Mouse (Mus musculus) liver, embryonic 14.5 days (tissue): Measurements from ENCODE around the gene Kcnq1. TPM values are rescaled to one million over a fixed set of nuclear protein-coding genes. Genes with fewer than 3 reads are reported as not detected.

Source experiments
- ATAC-seq: fragments of 200-750 bp; cut with Nextera tagmentation; 2 replicates; pipeline ENCODE4 v1.8.0; 2017; ENCODE audit warnings: moderate number of reproducible peaks, mild to moderate bottlenecking, moderate library complexity; ENCODE audit not compliant: insufficient read depth
- DNase-seq, 3 experiments: peaks; one replicate each; pipeline ENCODE4 v3.0.0-alpha.2; 2012 to 2013; ENCODE audit warnings: low read depth in 3 of 3, low spot score in 3 of 3
- H3K27ac ChIP-seq: fragments of 300-500 bp; sonication (generic); 2 replicates; pipeline ENCODE4 v1.5.1; 2014; ENCODE audit warnings: moderate library complexity, mild to moderate bottlenecking, control low read depth, inconsistent platforms
- H3K27me3 ChIP-seq: fragments of 300-500 bp; sonication (generic); 2 replicates; pipeline ENCODE4 v1.6.1; 2014; ENCODE audit warnings: mild to moderate bottlenecking, low read length, moderate library complexity; ENCODE audit not compliant: control insufficient read depth, insufficient read depth
- H3K36me3 ChIP-seq: fragments of 300-500 bp; sonication (generic); replicated peaks from 2 replicates; pipeline ENCODE4 v1.6.1; 2014; ENCODE audit warnings: low read depth; ENCODE audit not compliant: control insufficient read depth, insufficient read depth
- H3K4me1 ChIP-seq, 2 experiments: fragments of 200-500 bp in 1 of 2; fragments of 300-500 bp in 1 of 2; sonication (generic) in 1 of 2; replicated peaks; 2 replicates each; pipeline ENCODE4 v1.6.1; 2012 to 2014; ENCODE audit warnings: antibody characterized with exemption in 1 of 2, inconsistent platforms in 1 of 2, low read length in 1 of 2; ENCODE audit not compliant: control insufficient read depth in 2 of 2, insufficient read depth in 2 of 2
- H3K4me2 ChIP-seq: fragments of 300-500 bp; sonication (generic); 2 replicates; pipeline ENCODE4 v1.6.1; 2014; ENCODE audit warnings: low read depth, mild to moderate bottlenecking, control low read depth, moderate library complexity
- H3K4me3 ChIP-seq, 2 experiments: fragments of 200-500 bp in 1 of 2; fragments of 300-500 bp in 1 of 2; sonication (generic) in 1 of 2; 2 replicates each; pipeline ENCODE4 v1.5.1; 2012 to 2014; ENCODE audit warnings: low read depth in 2 of 2, low read length in 2 of 2, mild to moderate bottlenecking in 2 of 2, control low read depth in 1 of 2, inconsistent platforms in 1 of 2, moderate library complexity in 1 of 2; ENCODE audit not compliant: insufficient read depth in 1 of 2
- H3K9ac ChIP-seq: fragments of 300-500 bp; sonication (generic); replicated peaks from 2 replicates; pipeline ENCODE4 v1.6.1; 2014; ENCODE audit warnings: mild to moderate bottlenecking, control low read depth, moderate library complexity
- H3K9me3 ChIP-seq: fragments of 300-500 bp; sonication (generic); 2 replicates; pipeline ENCODE4 v1.6.1; 2016; ENCODE audit warnings: low read length, mixed read lengths; ENCODE audit not compliant: control insufficient read depth
- CTCF ChIP-seq: IDR thresholded peaks from 2 replicates; pipeline ENCODE4 v1.5.1; 2016; ENCODE audit warnings: antibody characterized with exemption, low read depth, control low read depth
- EP300 ChIP-seq: IDR thresholded peaks from 2 replicates; pipeline ENCODE4 v1.6.1; 2016; ENCODE audit warnings: antibody characterized with exemption, low read depth
- WGBS: fragments of 180-500 bp; shearing (Covaris S2); extraction: QIAGEN DNeasy Blood & Tissue Kit; methylation state at CpG from one replicate; pipeline ENCODE4 v1.1.7; 2014; ENCODE audit not compliant: insufficient replicate concordance; 5-methylcytosine and 5-hydroxymethylcytosine counted together
- polyA plus RNA-seq, 2 experiments: library from polyadenylated mRNA; depleted of rRNA in 1 of 2; stranded (reverse) in 1 of 2; unstranded in 1 of 2; fragments of >200 nt; fragmentation: Nextera tagmentation in 1 of 2; extraction: Ambion mirVana in 1 of 2; gene quantifications; 2 replicates each; pipeline versions ENCODE4 v1.2.1 to v1.2.3; 2012 to 2014

Kcnq1 gene
- polyA plus RNA-seq, 2 experiments = 0.12 to 0.41 TPM

DNA sequence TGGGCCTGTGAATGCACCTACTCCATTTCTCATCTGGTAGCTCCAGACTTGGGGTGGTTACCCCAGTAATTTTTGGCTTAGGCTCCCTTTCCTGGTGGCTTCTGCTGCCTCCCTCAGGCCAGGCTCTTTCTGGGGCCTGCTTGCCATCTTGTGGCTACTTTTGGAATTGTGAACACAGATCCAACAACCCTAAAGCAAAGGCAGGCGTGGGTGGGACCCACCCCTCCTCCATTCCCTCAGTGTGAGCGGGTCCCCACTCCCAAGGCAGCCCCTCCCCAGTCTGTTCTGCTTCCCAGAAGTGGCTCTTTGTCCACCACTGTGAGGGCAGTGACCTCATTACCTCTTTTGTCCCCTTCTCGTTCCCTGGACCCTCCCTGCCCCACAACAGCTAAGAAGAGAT is 46.2 kb downstream of the Kcnq1 start:
- Histone ChIP-seq H3K36me3 (no peaks in the 10 kb centered on the region), H3K9ac (no peak overlapping the region), H3K4me1 (peaks cover 0 to 6% of the 10 kb centered on the region in 2 experiments; a peak in 2 of 4 replicates), H3K4me3 (no peak overlapping the region), H3K4me2 (no peak overlapping the region), H3K27me3 (no peaks in the 10 kb centered on the region), H3K9me3 (no peaks in the 10 kb centered on the region), H3K27ac (no peak overlapping the region)
- 28% methylated on average over 3 of the region's 3 CpGs for WGBS
- no peak for DNase-seq
- TF ChIP-seq CTCF (peak; percentile 55), EP300 (no peak)
- no peak for ATAC-seq

DNA sequence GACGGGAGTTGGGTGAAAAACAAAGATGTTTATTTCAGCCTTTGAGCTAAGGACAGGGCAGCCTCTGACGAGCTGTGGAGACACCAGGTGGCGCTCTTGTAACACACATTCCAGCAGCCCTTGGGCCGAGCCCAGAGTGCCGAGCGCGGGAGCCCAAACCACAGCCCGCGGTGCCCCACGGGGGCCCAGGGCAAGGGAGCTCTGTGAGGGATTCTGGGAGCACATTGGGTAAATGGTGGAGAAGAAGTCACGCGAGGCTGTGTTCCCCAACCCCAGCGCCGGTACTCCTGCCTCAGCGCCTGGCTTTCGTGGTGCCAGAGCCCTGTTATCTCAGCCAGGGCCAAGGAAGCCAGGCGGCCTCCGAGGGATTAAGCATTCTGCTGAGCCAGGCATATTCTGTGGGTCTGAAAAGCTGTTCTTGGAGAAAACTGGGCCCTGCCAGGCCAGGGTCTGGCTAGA is 47.8 kb downstream of the Kcnq1 start:
- no peaks in the 10 kb centered on the region for H3K9me3 ChIP-seq
- H3K27me3 ChIP-seq = no peaks in the 10 kb centered on the region
- H3K27ac ChIP-seq = no peak overlapping the region
- peak overlapping the region; percentile 38 for H3K4me2 ChIP-seq
- 3% methylated on average over 18 of the region's 18 CpGs for WGBS
- no peaks in the 10 kb centered on the region for H3K36me3 ChIP-seq
- H3K9ac ChIP-seq = no peak overlapping the region
- no peak overlapping the region for H3K4me3 ChIP-seq
- DNase-seq (peak; percentile 43 to 54 (median 49)), ATAC-seq (peak; percentile 72)
- peaks cover 0 to 6% of the 10 kb centered on the region in 2 experiments; a peak in 2 of 4 replicates for H3K4me1 ChIP-seq
- TF ChIP-seq CTCF (peak; percentile 88), EP300 (no peak)

DNA sequence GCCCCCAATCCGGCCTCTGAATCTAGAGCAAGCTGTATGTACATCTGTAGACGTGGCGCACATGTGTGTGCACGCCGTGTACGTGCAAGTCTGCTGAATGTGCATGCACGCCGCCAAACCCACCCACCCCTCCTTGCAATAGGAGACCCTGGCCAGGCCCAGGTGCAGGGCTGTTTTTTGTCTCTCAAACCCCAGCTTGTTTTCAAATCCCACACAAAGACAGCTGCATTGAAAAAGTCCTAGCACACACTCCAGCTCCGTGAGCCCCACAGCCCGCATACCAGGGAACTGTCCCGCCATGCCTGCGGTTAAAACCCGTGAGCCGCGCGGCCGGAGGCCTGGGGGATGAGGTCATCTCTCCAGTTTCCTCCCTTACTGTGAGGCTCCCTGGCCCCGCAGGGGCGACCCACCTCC is 48.3 kb downstream of the Kcnq1 start:
- no peaks in the 10 kb centered on the region for H3K27me3 ChIP-seq
- H3K36me3 ChIP-seq = no peaks in the 10 kb centered on the region
- no peak for TF ChIP-seq EP300
- no peak for TF ChIP-seq CTCF
- ATAC-seq (no peak), DNase-seq (no peak)
- WGBS = 27% methylated on average over 19 of the region's 19 CpGs
- peak overlapping the region; percentile 38 for H3K4me2 ChIP-seq
- H3K9ac ChIP-seq = no peak overlapping the region
- H3K9me3 ChIP-seq = no peaks in the 10 kb centered on the region
- H3K4me1 ChIP-seq = peaks cover 0 to 6% of the 10 kb centered on the region in 2 experiments; a peak in 2 of 4 replicates
- H3K27ac ChIP-seq = no peak overlapping the region
- no peak overlapping the region for H3K4me3 ChIP-seq

DNA sequence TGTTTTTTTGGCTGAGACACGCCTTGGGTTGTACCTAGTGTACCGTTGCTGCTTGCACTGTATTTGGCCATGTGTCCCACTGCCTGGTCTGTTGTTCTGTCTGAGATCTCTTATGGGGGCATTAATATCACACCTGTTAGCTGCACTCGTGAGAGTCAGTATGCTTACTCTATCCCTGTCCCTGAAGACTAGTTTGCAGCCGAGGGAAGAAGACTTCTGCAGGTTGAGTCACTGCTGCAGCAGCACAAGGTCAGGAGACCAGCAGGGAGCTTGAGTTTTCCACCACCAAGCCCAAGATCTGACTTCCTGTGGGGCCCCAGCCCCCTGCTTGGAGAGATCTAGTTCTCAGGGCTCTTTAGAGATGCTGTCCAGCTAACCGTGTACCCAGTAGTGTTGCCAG is 49.1 kb downstream of the Kcnq1 start:
- Histone ChIP-seq H3K27me3 (no peaks in the 10 kb centered on the region), H3K4me1 (peaks cover 0 to 6% of the 10 kb centered on the region in 2 experiments; a peak in 2 of 4 replicates), H3K36me3 (no peaks in the 10 kb centered on the region), H3K4me3 (no peak overlapping the region), H3K9ac (no peak overlapping the region), H3K4me2 (no peak overlapping the region), H3K9me3 (no peaks in the 10 kb centered on the region), H3K27ac (no peak overlapping the region)
- TF ChIP-seq EP300 = no peak
- TF ChIP-seq CTCF = no peak
- 33% methylated on average over 5 of the region's 5 CpGs for WGBS
- ATAC-seq (no peak), DNase-seq (no peak)

DNA sequence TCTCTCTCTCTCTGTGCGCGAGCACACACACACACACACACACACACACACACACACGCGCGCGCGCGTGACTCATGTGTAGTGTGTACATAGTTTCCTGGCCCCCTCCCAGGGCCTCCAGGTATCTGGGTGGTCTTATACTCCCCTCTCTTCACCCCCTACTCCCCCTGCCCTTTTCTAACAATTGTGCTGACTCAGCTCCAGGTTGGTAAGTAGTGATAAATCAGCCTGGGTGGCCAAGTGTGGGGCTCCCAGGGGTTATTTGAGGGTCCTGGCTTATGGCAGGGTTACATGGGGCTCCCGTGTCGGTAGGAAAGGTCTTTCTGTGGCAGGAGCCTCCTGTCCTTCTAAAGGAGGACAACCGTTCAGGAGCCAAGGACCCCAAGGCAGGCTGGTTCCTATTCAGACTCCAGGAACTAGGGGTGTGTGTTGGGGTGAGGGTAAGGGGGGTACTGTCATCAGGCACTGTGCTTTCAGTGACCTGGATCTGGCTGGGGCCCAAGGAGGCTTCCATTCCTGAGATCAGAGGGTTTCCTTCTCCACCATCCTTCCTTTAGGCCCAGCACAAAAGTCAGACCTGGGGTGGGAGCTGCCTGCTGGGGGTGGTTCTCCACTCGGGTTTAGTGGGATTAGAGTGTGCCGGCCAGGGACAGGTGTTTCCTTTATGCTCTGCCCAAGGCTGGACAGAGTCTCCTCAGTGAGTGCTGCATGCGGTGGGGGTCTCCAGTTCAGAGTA is 52.7 kb downstream of the Kcnq1 start:
- no peaks in the 10 kb centered on the region for H3K36me3 ChIP-seq
- no peak for ATAC-seq
- TF ChIP-seq CTCF = no peak
- no peak for TF ChIP-seq EP300
- H3K4me2 ChIP-seq = no peak overlapping the region
- no peak for DNase-seq
- H3K27ac ChIP-seq = no peak overlapping the region
- no peak overlapping the region for H3K4me3 ChIP-seq
- H3K27me3 ChIP-seq = no peaks in the 10 kb centered on the region
- H3K4me1 ChIP-seq = peaks cover 0 to 6% of the 10 kb centered on the region in 2 experiments; a peak in 2 of 4 replicates
- WGBS = 72% methylated on average over 14 of the region's 14 CpGs
- H3K9ac ChIP-seq = no peak overlapping the region
- H3K9me3 ChIP-seq = no peaks in the 10 kb centered on the region
